Mouse (Mus musculus) bone marrow macrophage, adult 2 months (primary cell): Measurements from ENCODE around the gene Lrch1.

Source experiments
- CTCF ChIP-seq: IDR thresholded peaks from 2 replicates; pipeline ENCODE4 v1.5.1; 2012; ENCODE audit warnings: low read depth, mild to moderate bottlenecking, low read length, moderate library complexity
- POLR2A ChIP-seq: IDR thresholded peaks from 2 replicates; pipeline ENCODE4 v1.6.1; 2012; ENCODE audit warnings: mild to moderate bottlenecking, low read depth, low read length, borderline replicate concordance

- TF ChIP-seq POLR2A, result no peak
- no peak for TF ChIP-seq CTCF
These were observed 43.2 kb downstream of the Lrch1 start for GRCm38 (mm10) chr14:74904442-74904841.
